Mouse (Mus musculus) thymus, adult 2 months (tissue): ENCODE results near the gene Abca8b.

Source experiments
- CTCF ChIP-seq: fragments of 200-500 bp; IDR thresholded peaks from 2 replicates; pipeline ENCODE4 v1.5.1; 2012; ENCODE audit warnings: mild to moderate bottlenecking, control low read depth, low read length, moderate library complexity, borderline replicate concordance; ENCODE audit not compliant: control insufficient read depth, poor library complexity, insufficient read depth; ENCODE audit errors: extremely low read depth
- POLR2A ChIP-seq: fragments of 200-500 bp; IDR thresholded peaks from 2 replicates; pipeline ENCODE4 v1.6.1; 2012; ENCODE audit warnings: mild to moderate bottlenecking, low read length, control low read depth, moderate library complexity; ENCODE audit not compliant: control insufficient read depth, poor library complexity, insufficient read depth; ENCODE audit errors: extremely low read depth

DNA sequence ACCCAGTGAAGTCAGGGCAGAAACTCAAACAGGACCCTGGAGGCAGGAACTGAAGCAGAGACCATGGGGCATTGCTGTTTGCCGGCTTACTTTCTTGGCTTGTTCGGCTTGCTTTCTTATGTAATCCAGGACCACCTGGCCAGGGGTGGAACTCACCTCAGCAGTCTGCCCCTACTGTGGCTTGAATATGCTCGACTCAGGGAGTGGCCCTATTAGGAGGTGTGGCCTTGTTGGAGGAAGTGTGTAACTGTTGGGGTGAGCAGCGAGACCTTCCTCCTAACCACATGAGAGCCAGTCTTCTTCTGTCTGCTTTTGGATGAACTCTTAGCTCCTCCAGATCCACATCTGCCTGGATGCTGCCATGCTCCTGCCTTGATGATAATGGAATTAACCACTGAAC is 108.9 kb downstream of the Abca8b start:
- no peak for TF ChIP-seq CTCF
- TF ChIP-seq POLR2A: no peak
